Mouse (Mus musculus) midbrain, embryonic 12.5 days (tissue): ENCODE results near the gene B3gntl1. TPM values are rescaled to one million over a fixed set of nuclear protein-coding genes. Genes with fewer than 3 reads are reported as not detected.
"Not testable (repeated sequence)": the region's sequence is repeated elsewhere in the genome, so short reads cannot be mapped to it uniquely, and the experiment has no call there.

Experiments used
- ATAC-seq: fragments of 200-750 bp; cut with Nextera tagmentation; 2 replicates; pipeline ENCODE4 v1.8.0; 2017; ENCODE audit warnings: low read depth, moderate TSS enrichment, moderate library complexity; ENCODE audit not compliant: low FRiP score
- H3K27ac ChIP-seq: fragments of 300-500 bp; sonication (generic); replicated peaks from 2 replicates; pipeline ENCODE4 v1.5.1; 2016; ENCODE audit warnings: mild to moderate bottlenecking
- H3K27me3 ChIP-seq: fragments of 300-500 bp; sonication (generic); 2 replicates; pipeline ENCODE4 v1.6.1; 2016; ENCODE audit warnings: mild to moderate bottlenecking
- H3K36me3 ChIP-seq: fragments of 300-500 bp; sonication (generic); 2 replicates; pipeline ENCODE4 v1.6.1; 2016
- H3K4me1 ChIP-seq: fragments of 300-500 bp; sonication (generic); 2 replicates; pipeline ENCODE4 v1.6.1; 2016
- H3K4me2 ChIP-seq: fragments of 300-500 bp; sonication (generic); replicated peaks from 2 replicates; pipeline ENCODE4 v1.6.1; 2016; ENCODE audit warnings: mild to moderate bottlenecking, moderate library complexity
- H3K4me3 ChIP-seq: fragments of 300-500 bp; sonication (generic); 2 replicates; pipeline ENCODE4 v1.5.1; 2016; ENCODE audit warnings: mild to moderate bottlenecking
- H3K9ac ChIP-seq: fragments of 300-500 bp; sonication (generic); replicated peaks from 2 replicates; pipeline ENCODE4 v1.6.1; 2016; ENCODE audit warnings: mild to moderate bottlenecking, moderate library complexity
- H3K9me3 ChIP-seq: fragments of 300-500 bp; sonication (generic); 2 replicates; pipeline ENCODE4 v1.6.1; 2016; ENCODE audit warnings: mild to moderate bottlenecking
- WGBS: fragments of 180-500 bp; shearing (Covaris S2); methylation state at CpG from one replicate; pipeline ENCODE4 v1.1.7; 2016; 5-methylcytosine and 5-hydroxymethylcytosine counted together
- polyA plus RNA-seq: library from polyadenylated mRNA; unstranded; fragments of >200 nt; fragmentation: Nextera tagmentation; extraction: Ambion mirVana; gene quantifications from 2 replicates; pipeline ENCODE4 v1.2.1, GENCODE M21; 2016

B3gntl1 gene
- polyA plus RNA-seq, 1 experiment from 2014 or later, result 8.3 TPM

GRCm38 (mm10) chr11:121680750-121681149 is 7.8 kb upstream of the B3gntl1 start:
- H3K9ac ChIP-seq, result no peak overlapping the region
- H3K4me2 ChIP-seq, result no peak overlapping the region
- H3K27me3 ChIP-seq, result no peaks in the 10 kb centered on the region
- no peaks in the 10 kb centered on the region for H3K36me3 ChIP-seq
- no peak for ATAC-seq
- WGBS, result 72% methylated on average over 5 of the region's 5 CpGs
- H3K4me1 ChIP-seq, result no peaks in the 10 kb centered on the region
- no peaks in the 10 kb centered on the region for H3K9me3 ChIP-seq
- no peak overlapping the region for H3K4me3 ChIP-seq
- H3K27ac ChIP-seq, result no peak overlapping the region

- Histone ChIP-seq H3K27ac (no peak overlapping the region), H3K36me3 (no peaks in the 10 kb centered on the region), H3K4me2 (no peak overlapping the region), H3K27me3 (no peaks in the 10 kb centered on the region), H3K4me3 (no peak overlapping the region), H3K9ac (no peak overlapping the region), H3K9me3 (no peaks in the 10 kb centered on the region), H3K4me1 (no peaks in the 10 kb centered on the region)
- 97% methylated on average over 2 of the region's 2 CpGs for WGBS
- no peak for ATAC-seq
Observed at GRCm38 (mm10) chr11:121679581-121679980, 6.6 kb upstream of the B3gntl1 start.

- no peak for ATAC-seq
- WGBS, result 93% methylated on average over 2 of the region's 2 CpGs
- H3K27me3 ChIP-seq, result no peaks in the 10 kb centered on the region
- no peak overlapping the region for H3K4me2 ChIP-seq
- no peaks in the 10 kb centered on the region for H3K9me3 ChIP-seq
- no peaks in the 10 kb centered on the region for H3K36me3 ChIP-seq
- peaks cover 11% of the 10 kb centered on the region; the same call in 1 of the 2 replicates for H3K4me1 ChIP-seq
- H3K9ac ChIP-seq, result no peak overlapping the region
- no peak overlapping the region for H3K4me3 ChIP-seq
- no peak overlapping the region for H3K27ac ChIP-seq
Observed at GRCm38 (mm10) chr11:121676836-121677235, 3.9 kb upstream of the B3gntl1 start.

DNA sequence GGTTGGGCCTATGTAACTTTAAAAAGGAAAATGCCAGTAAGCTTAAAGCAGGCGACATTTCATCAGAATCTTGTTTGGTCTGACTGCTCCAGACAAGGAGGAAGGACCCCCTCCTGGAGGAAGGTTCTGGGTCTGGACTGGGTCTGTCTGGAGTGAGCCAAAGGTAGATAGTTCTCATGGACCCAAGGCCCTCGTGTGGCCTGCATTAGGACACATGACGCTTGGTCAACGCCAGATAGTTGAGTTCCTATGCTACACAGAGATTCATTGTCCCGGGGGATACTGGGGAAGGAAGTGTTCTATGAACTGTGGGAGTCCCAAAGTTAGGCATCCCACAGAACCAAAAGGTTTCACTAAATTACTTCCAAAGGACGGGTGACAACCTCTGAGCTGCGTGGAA is 676 bp upstream of the B3gntl1 start:
- H3K4me2 ChIP-seq, result peak overlapping the region; percentile 81
- 75% methylated on average over 7 of the region's 7 CpGs for WGBS
- H3K27ac ChIP-seq, result peak overlapping the region; percentile 88
- peaks cover 11% of the 10 kb centered on the region; the same call in 1 of the 2 replicates for H3K4me1 ChIP-seq
- peak overlapping the region; percentile 73 for H3K9ac ChIP-seq
- H3K4me3 ChIP-seq, result peak overlapping the region; percentile 73
- H3K9me3 ChIP-seq, result no peaks in the 10 kb centered on the region
- peaks cover 4% of the 10 kb centered on the region; the same call in 1 of the 2 replicates for H3K36me3 ChIP-seq
- H3K27me3 ChIP-seq, result no peaks in the 10 kb centered on the region
- ATAC-seq, result peak; percentile 13

GRCm38 (mm10) chr11:121672312-121672989 is 502 bp downstream of the B3gntl1 start:
- WGBS, result 4% methylated on average over 22 of the region's 22 CpGs
- peak overlapping the region; percentile 73 for H3K9ac ChIP-seq
- no peaks in the 10 kb centered on the region for H3K27me3 ChIP-seq
- H3K9me3 ChIP-seq, result no peaks in the 10 kb centered on the region
- H3K4me2 ChIP-seq, result peak overlapping the region; percentile 81
- peak overlapping the region; percentile 88 for H3K27ac ChIP-seq
- H3K36me3 ChIP-seq, result peaks cover 6% of the 10 kb centered on the region; the same call in 1 of the 2 replicates
- H3K4me3 ChIP-seq, result peak overlapping the region; percentile 73
- peaks cover 11% of the 10 kb centered on the region; the same call in 1 of the 2 replicates for H3K4me1 ChIP-seq
- no peak for ATAC-seq

DNA sequence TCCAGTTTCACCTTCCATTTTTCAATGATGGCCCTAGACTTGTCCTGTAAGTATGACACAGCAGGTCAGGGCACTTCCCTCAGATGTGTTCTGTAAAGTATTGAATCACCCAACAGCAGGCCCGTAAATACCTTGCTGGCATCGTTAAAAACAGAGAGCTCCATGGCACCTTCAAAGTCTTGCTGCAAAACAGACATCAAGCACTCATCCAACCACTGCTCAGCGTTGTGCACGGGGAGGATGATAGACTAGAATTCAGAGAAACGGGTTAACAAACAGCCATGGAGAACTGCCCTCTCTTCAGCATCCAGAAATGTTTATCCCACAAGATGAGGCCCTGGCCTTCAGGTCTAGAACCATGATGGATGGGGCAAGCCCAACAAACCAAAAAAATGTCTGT is 2.0 kb downstream of the B3gntl1 start:
- H3K9me3 ChIP-seq, result no peaks in the 10 kb centered on the region
- ATAC-seq, result no peak
- WGBS, result 92% methylated on average over 5 of the region's 5 CpGs

GRCm38 (mm10) chr11:121668776-121669175 is 4.2 kb downstream of the B3gntl1 start:
- H3K4me2 ChIP-seq, result no peak overlapping the region
- WGBS, result 88% methylated on average over 5 of the region's 5 CpGs
- no peak for ATAC-seq

More for the DNA sequence above, 2.0 kb downstream of the B3gntl1 start:
- Histone ChIP-seq H3K27ac (no peak overlapping the region), H3K36me3 (peaks cover 6% of the 10 kb centered on the region; the same call in 1 of the 2 replicates), H3K4me3 (no peak overlapping the region), H3K27me3 (no peaks in the 10 kb centered on the region), H3K9ac (no peak overlapping the region), H3K4me2 (no peak overlapping the region), H3K4me1 (peaks cover 11% of the 10 kb centered on the region; the same call in 1 of the 2 replicates)

DNA sequence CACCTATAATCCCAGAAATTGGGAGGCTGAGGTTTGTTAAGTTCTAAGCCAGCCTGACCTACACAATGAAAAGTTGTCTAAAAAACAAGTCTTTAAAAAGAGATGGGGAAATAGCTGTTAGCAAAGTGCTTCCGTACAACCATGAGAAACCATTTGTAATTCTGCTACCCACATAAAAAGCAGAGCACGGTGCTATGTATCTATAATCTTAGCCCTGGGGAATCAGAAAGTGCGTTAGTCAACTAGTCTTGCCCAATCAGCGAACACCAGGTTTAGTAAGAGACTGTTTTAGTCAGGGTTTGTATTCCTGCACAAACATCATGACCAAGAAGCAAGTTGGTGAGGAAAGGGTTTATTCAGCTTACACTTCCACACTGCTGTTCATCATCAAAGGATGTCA is 5.4 kb downstream of the B3gntl1 start:
- no peak for ATAC-seq
- no peak overlapping the region for H3K9ac ChIP-seq
- peaks cover 6% of the 10 kb centered on the region; the same call in 1 of the 2 replicates for H3K36me3 ChIP-seq
- no peak overlapping the region for H3K4me2 ChIP-seq
- H3K27me3 ChIP-seq, result no peaks in the 10 kb centered on the region
- no peak overlapping the region for H3K4me3 ChIP-seq
- peaks cover 6% of the 10 kb centered on the region; the same call in 1 of the 2 replicates for H3K4me1 ChIP-seq
- no peaks in the 10 kb centered on the region for H3K9me3 ChIP-seq
- 92% methylated on average over 4 of the region's 4 CpGs for WGBS
- no peak overlapping the region for H3K27ac ChIP-seq

More at GRCm38 (mm10) chr11:121668776-121669175, 4.2 kb downstream of the B3gntl1 start:
- peaks cover 6% of the 10 kb centered on the region; the same call in 1 of the 2 replicates for H3K36me3 ChIP-seq
- H3K27me3 ChIP-seq, result no peaks in the 10 kb centered on the region
- no peak overlapping the region for H3K4me3 ChIP-seq
- H3K4me1 ChIP-seq, result peaks cover 11% of the 10 kb centered on the region; the same call in 1 of the 2 replicates
- H3K27ac ChIP-seq, result no peak overlapping the region
- H3K9ac ChIP-seq, result no peak overlapping the region
- H3K9me3 ChIP-seq, result no peaks in the 10 kb centered on the region

DNA sequence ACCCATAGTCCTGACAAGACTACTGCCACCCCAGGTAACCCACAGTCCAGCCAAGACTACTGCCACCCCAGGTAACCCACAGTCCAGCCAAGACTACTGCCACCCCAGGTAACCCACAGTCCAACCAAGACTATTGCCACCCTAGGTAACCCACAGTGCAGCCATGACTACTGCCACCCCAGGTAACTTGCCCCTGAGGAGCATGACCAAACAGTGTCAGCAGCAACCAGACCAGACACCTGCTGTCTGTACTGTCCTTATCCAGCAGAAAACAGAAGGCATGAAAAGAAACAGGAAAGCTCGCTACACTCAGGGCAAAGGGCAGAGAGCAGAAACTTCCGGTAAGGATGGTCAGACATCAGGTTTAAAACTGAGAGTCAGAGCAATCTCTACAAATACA is 11.8 kb downstream of the B3gntl1 start:
- H3K9ac ChIP-seq, result no peak overlapping the region
- no peak overlapping the region for H3K27ac ChIP-seq
- H3K4me2 ChIP-seq, result no peak overlapping the region
- 89% methylated on average over 2 of the region's 2 CpGs for WGBS
- no peaks in the 10 kb centered on the region for H3K27me3 ChIP-seq
- H3K36me3 ChIP-seq, result peaks cover 4% of the 10 kb centered on the region; the same call in 1 of the 2 replicates
- H3K4me1 ChIP-seq, result no peaks in the 10 kb centered on the region
- H3K9me3 ChIP-seq, result no peaks in the 10 kb centered on the region
- ATAC-seq, result no peak
- no peak overlapping the region for H3K4me3 ChIP-seq

- ATAC-seq, H3K4me3 ChIP-seq, H3K4me2 ChIP-seq, H3K9me3 ChIP-seq, H3K36me3 ChIP-seq, H3K27me3 ChIP-seq, H3K27ac ChIP-seq, H3K9ac ChIP-seq, H3K4me1 ChIP-seq: not testable (repeated sequence)
- WGBS, result 95% methylated on average over 2 of the region's 2 CpGs
Observed at GRCm38 (mm10) chr11:121660604-121661003, 12.3 kb downstream of the B3gntl1 start.

DNA sequence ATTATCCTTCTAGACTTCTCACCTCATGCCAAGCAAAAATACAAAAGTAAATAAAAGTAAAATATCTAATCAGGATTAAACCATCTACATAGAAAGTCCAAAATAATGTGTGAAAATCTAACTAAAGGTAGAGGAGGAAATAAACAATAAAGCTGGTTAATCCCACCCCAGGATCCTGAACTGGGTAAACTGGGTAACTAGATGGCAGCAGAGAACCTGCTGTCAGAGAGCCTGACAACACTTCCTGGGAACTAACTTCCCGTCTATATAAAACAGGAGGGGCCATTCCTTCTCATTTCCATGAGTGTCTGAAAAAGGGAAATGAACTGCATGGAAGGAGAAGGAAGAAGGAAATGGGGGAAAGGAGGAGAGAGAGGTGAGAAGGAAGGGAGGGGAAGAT is 14.8 kb downstream of the B3gntl1 start:
- Histone ChIP-seq H3K27ac (no peak overlapping the region), H3K4me3 (no peak overlapping the region), H3K27me3 (no peaks in the 10 kb centered on the region), H3K36me3 (peaks cover 4% of the 10 kb centered on the region; the same call in 1 of the 2 replicates), H3K4me1 (no peaks in the 10 kb centered on the region), H3K9ac (no peak overlapping the region), H3K9me3 (no peaks in the 10 kb centered on the region), H3K4me2 (no peak overlapping the region)
- no peak for ATAC-seq
- 64% methylated on average over 1 of the region's 1 CpGs for WGBS

GRCm38 (mm10) chr11:121655807-121656511 is 17.0 kb downstream of the B3gntl1 start:
- H3K4me3 ChIP-seq, result no peak overlapping the region
- H3K36me3 ChIP-seq, result peaks cover 4% of the 10 kb centered on the region; the same call in 1 of the 2 replicates
- H3K4me2 ChIP-seq, result no peak overlapping the region
- H3K4me1 ChIP-seq, result no peaks in the 10 kb centered on the region
- no peaks in the 10 kb centered on the region for H3K27me3 ChIP-seq
- 88% methylated on average over 6 of the region's 6 CpGs for WGBS
- no peak overlapping the region for H3K27ac ChIP-seq
- no peaks in the 10 kb centered on the region for H3K9me3 ChIP-seq
- no peak for ATAC-seq
- H3K9ac ChIP-seq, result no peak overlapping the region
